10 mouse cellular contexts compared by ENCODE assay signal in the genomic region with DNA sequence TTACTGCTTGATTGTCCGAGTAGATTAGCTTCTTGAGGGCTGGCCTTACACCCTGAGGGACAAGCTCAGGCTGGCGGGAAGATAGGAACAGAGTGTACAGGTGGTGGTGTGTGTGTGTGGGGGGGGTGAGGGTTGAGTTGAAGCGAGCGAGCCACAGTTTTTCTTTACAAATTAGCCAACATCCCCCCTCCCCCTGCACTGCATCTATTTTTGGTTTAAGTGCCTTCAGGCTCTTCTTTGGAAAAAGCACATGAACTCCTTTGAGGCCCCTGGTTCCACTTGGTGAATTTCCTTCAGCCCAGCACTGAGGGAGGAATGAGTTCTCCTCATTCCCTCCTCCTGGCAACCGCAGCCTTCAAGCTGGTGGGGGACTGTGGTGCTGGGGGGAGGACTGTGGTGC.
A peak's percentile ranks its signal among the peaks of the same experiment; 100 is the strongest.
DNase-seq lines count a peak whose midpoint lies in the region; ATAC-seq lines count a peak whose summit lies in the region.
"Had no signal": no experiment of that assay in that cellular context is flagged by ENCODE, and none has a peak within 500 bp of the region (broad histone marks: within the 10 kb centered on the region; RNA-seq: fewer than 3 reads in every experiment).

No protein-coding gene starts in this region.

- no peaks in the 10 kb centered on the region for H3K9me3 ChIP-seq in heart, embryonic 16.5 days (replicated peaks; ENCODE audit: control insufficient read depth, low read length)

- 33% methylated on average over 5 of the region's 5 CpGs for WGBS in heart, embryonic 16.5 days

- H3K27ac ChIP-seq in heart, embryonic 16.5 days (ENCODE audit: low read length) = 0 out of 2 replicates have a peak overlapping the region, but pooled peaks have one; percentile 46

- no peaks in the 10 kb centered on the region for H3K36me3 ChIP-seq in heart, embryonic 16.5 days (ENCODE audit: control insufficient read depth, insufficient read depth)

- no peak for DNase-seq in heart, postnatal 36 days
- peak; percentile 36 to 49 for DNase-seq in urinary bladder, postnatal 36 days (ENCODE audit: low spot score in 2 of 2)
- DNase-seq in urinary bladder, postnatal 4 days (ENCODE audit: low spot score in 2 of 2) = no peak
- DNase-seq in kidney, adult 9 months = peak; percentile 79
- no peak for DNase-seq in cerebellum, adult 11 months
- no peak for DNase-seq in Muller cell, postnatal 12 days (ENCODE audit: inconsistent ontology term)
- DNase-seq: liver, postnatal 0 days; thymus, postnatal 14 days had no signal

- ATAC-seq in heart, embryonic 16.5 days (replicated peaks; ENCODE audit: extremely low read depth, insufficient read depth, low FRiP score) = peak; percentile 69; the same call in 1 of the 2 replicates
- ATAC-seq: liver, postnatal 0 days had no signal

- intact Hi-C loops in heart, postnatal 36 days (cut with DNase I) = no loop called here

- H3K27me3 ChIP-seq in heart, embryonic 16.5 days (ENCODE audit: control insufficient read depth, insufficient read depth, low read length) = no peaks in the 10 kb centered on the region

- no peak overlapping the region for H3K4me2 ChIP-seq in heart, embryonic 16.5 days (ENCODE audit: low read depth, low read length)

- H3K4me1 ChIP-seq in heart, embryonic 16.5 days (ENCODE audit: control insufficient read depth, insufficient read depth, low read length) = peaks cover 8% of the 10 kb centered on the region

- no peak overlapping the region for H3K9ac ChIP-seq in heart, embryonic 16.5 days (ENCODE audit: low read length)
- H3K9ac ChIP-seq: liver, postnatal 0 days had no signal

- H3K4me3 ChIP-seq in heart, embryonic 16.5 days (ENCODE audit: low read length) = no peak overlapping the region
- H3K4me3 ChIP-seq: megakaryocyte, embryonic 14.5 days had no signal

Comparison
In these comparisons a context has a peak if more than half of its experiments do, and no peak if none do; other contexts are left out.
1. DNase-seq: peak in urinary bladder, postnatal 36 days (2 of 2) and kidney, adult 9 months (single experiment); none in heart, postnatal 36 days (0 of 2), urinary bladder, postnatal 4 days (0 of 2), cerebellum, adult 11 months (single experiment) and Muller cell, postnatal 12 days (single experiment).